Mouse (Mus musculus): Measurements from ENCODE around the gene Cd164l2.

Gene Cd164l2

GRCm38 (mm10) chr4:133257230-133257629 is 45.3 kb downstream of the Cd164l2 start:
- DNase-seq (ENCODE audit: low spot score in 2 of 2) = no peak

- no peak for DNase-seq (ENCODE audit: low spot score in 2 of 2)
Observed at GRCm38 (mm10) chr4:133257798-133258408, 46.0 kb downstream of the Cd164l2 start.

GRCm38 (mm10) chr4:133261641-133262374 is 49.9 kb downstream of the Cd164l2 start:
- no peak for DNase-seq (ENCODE audit: low spot score in 2 of 2)

- DNase-seq (ENCODE audit: low spot score in 2 of 2) = no peak
Observed at GRCm38 (mm10) chr4:133262375-133262765, 50.4 kb downstream of the Cd164l2 start.

- no peak for DNase-seq (ENCODE audit: low spot score in 2 of 2)
Observed at GRCm38 (mm10) chr4:133262882-133263281, 51.0 kb downstream of the Cd164l2 start, which contains the start of gene Sytl1. Sytl1 (minus strand) TSS chr4:133263113.

DNA sequence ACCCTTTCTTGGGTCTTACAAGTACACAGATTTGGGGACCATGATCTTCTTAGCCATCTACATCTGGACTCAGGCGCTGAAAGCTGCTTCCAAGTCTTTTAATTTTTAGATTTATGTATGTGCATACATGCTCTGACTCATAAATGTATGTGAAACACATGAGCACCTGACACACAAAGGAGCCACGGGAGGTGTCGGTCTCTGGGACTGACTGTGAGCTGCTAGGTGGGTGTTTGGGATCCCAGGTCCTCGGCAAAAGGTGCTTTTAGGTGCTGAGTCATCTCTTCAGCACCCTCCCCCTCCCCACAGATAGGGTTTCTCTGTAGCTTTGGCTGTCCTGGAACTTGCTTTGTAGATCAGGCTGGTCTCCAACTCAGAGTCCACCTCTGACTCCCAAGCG is 51.8 kb downstream of the Cd164l2 start:
- no peak for DNase-seq (ENCODE audit: low spot score in 2 of 2)

DNA sequence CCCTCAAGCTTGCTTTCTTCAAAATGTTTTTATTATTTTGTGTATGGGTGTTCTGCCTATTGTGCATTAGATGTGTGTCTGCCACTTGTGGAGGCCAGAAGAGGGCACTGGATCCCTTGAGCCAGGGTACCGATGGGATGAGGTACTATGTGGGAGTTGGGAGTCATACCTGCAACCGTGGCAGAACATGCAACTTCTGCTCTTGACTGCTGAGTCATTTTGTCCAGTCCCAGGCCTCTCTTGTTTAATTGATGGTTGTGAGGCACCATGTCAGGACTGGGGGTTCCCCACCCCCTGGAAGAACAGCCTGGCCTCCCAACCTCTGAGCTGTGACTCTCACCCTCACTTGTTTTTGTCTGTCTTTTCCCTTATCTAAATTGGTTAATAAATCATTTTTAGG is 52.6 kb downstream of the Cd164l2 start:
- DNase-seq (ENCODE audit: low spot score in 2 of 2) = no peak

GRCm38 (mm10) chr4:133265297-133265696 is 53.4 kb downstream of the Cd164l2 start:
- no peak for DNase-seq (ENCODE audit: low spot score in 2 of 2)

- no peak for DNase-seq (ENCODE audit: low spot score in 2 of 2)
Observed at GRCm38 (mm10) chr4:133265759-133266158, 53.8 kb downstream of the Cd164l2 start.

GRCm38 (mm10) chr4:133266248-133266880 is 54.4 kb downstream of the Cd164l2 start:
- no peak for DNase-seq (ENCODE audit: low spot score in 2 of 2)

GRCm38 (mm10) chr4:133268931-133269330 is 57.0 kb downstream of the Cd164l2 start:
- no peak for DNase-seq (ENCODE audit: low spot score in 2 of 2)

- DNase-seq (ENCODE audit: low spot score in 2 of 2) = no peak
Observed at GRCm38 (mm10) chr4:133269596-133269995, 57.7 kb downstream of the Cd164l2 start.

GRCm38 (mm10) chr4:133270929-133271328 is 59.0 kb downstream of the Cd164l2 start:
- no peak for DNase-seq (ENCODE audit: low spot score in 2 of 2)

Data from right cerebral cortex, postnatal 36 days (tissue).